Mouse (Mus musculus) lung, postnatal 10 days (tissue): ENCODE results near the gene Gpatch4.

Experiments
- DNase-seq: peaks from one replicate; pipeline ENCODE4 v3.0.0; 2021

Gpatch4 gene

GRCm38 (mm10) chr3:88042661-88043421 is at the start of gene Gpatch4:
Gene Gpatch4, plus strand, starts transcription at chr3:88043108.
- DNase-seq: peak; percentile 95

- DNase-seq: peak; percentile 57
Observed at GRCm38 (mm10) chr3:87993436-87993835, 49.5 kb upstream of the Gpatch4 start.

GRCm38 (mm10) chr3:87995331-87995730 is 47.6 kb upstream of the Gpatch4 start:
- peak; percentile 63 for DNase-seq

GRCm38 (mm10) chr3:87996401-87996800 is 46.5 kb upstream of the Gpatch4 start:
- DNase-seq: no peak

- peak; percentile 68 for DNase-seq
Observed at GRCm38 (mm10) chr3:87996971-87997614, 45.8 kb upstream of the Gpatch4 start.

- no peak for DNase-seq
Observed at GRCm38 (mm10) chr3:87998747-87999146, 44.2 kb upstream of the Gpatch4 start.

GRCm38 (mm10) chr3:87999243-87999895 is 43.5 kb upstream of the Gpatch4 start:
- DNase-seq: no peak

- peak; percentile 21 for DNase-seq
Observed at GRCm38 (mm10) chr3:88000181-88000580, 42.7 kb upstream of the Gpatch4 start, which contains the start of gene Bcan. Gene Bcan, minus strand, starts transcription at chr3:88000230.

- peak; percentile 24 for DNase-seq
Observed at GRCm38 (mm10) chr3:88000816-88001595, 41.9 kb upstream of the Gpatch4 start.

- DNase-seq: peak; percentile 54
Observed at GRCm38 (mm10) chr3:88002291-88002976, 40.5 kb upstream of the Gpatch4 start.

GRCm38 (mm10) chr3:88005822-88006786 is 36.8 kb upstream of the Gpatch4 start:
- DNase-seq: peak; percentile 67

GRCm38 (mm10) chr3:88010634-88011265 is 32.2 kb upstream of the Gpatch4 start:
- peak; percentile 46 for DNase-seq

GRCm38 (mm10) chr3:88022322-88023191 is 20.4 kb upstream of the Gpatch4 start:
- peak; percentile 96 for DNase-seq

- DNase-seq: no peak
Observed at GRCm38 (mm10) chr3:88023192-88024074, 19.5 kb upstream of the Gpatch4 start.

- DNase-seq: no peak
Observed at GRCm38 (mm10) chr3:88026823-88027222, 16.1 kb upstream of the Gpatch4 start.

GRCm38 (mm10) chr3:88027434-88028186 is 15.3 kb upstream of the Gpatch4 start, which contains the start of gene Hapln2:
Gene Hapln2, minus strand, starts transcription at chr3:88027583.
- DNase-seq: peak; percentile 16

- peak; percentile 82 for DNase-seq
Observed at GRCm38 (mm10) chr3:88030608-88031395, 12.1 kb upstream of the Gpatch4 start.
